Mouse (Mus musculus): ENCODE data around the gene Cdc7.

Gene Cdc7

DNA sequence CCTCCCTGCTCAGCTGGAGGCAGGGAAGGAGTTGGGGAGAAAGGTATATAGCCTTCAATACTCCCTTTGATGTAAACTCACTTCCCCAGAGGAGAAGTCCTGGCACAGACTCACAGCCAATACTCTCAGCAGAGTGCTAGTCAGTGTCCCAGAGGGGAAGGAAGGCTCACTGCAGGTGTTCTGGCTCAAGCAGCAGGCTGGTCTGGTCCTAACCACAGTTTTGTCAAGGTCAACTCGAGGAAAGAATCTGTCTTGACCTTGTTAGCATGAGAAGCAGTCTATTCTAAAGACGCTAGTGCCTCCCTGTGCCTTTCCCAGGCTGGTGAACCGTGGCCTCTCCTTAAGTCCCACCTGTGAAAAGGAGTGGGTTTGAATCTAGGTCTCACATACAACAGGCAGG is 30.6 kb downstream of the Cdc7 start:
- no peak for DNase-seq

DNA sequence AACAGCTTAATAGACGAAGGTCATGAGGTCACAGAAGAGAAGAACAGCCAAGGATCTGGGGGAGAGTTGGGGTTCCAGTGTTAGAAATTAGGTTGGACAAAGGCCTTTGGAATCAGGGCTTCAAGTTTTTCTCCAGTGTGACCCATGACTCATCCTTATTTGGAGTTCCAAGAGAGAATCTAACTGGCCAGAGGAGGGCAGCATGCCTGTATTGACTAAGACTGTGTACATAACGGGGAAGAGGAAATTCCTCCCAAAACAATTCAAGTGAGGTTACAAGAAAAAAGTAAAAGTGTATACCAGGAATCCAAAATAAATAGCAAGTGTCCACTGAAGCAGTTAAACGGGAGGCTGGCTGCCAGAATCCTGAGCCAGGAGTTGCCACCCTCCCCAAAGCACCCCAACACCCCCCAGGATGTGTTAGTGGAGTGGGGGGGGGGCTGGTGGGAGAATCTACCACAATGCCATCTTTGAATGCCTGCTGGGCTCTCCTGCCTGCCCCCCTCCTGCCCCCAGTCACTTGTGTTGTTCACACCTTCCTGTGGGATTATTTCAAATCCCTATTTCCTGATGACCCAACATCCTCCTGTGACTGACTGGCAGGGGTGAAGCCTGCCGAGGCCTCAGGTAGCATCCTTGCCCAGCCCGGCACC is 31.9 kb downstream of the Cdc7 start:
- DNase-seq, result peak; percentile 33 to 48

DNA sequence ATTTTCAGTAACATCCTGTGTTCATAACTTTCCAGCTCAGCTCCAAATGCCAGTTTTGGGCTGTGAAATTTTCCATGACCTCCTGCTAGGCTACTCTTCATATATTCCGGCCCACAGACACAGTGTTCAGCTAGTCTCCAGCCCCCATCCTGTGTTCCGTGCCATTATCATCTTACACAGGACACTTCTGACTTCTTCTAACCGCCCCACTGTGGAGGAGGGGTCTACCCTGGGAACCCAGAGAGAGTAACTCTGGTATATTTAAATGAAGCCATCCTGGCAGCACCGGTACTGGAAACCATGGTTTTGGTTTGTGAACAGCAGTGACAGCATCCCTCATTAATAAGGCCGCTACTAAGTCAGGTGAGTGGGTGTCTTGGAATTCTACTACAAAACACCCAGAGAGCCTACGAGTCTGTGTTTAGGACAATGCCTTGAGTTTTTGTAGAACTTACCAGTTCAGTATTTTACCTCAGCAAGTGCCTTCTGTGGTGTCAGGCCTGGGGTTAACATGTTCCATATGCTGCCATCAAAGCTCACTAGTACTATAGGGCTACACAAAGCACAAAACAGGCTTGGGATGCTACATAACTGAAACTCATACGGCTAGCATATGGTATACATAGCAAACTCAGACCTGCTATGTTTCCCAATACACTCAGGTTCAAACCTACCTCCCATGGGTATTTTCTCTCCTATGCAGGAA is 32.6 kb downstream of the Cdc7 start:
- no peak for DNase-seq

DNA sequence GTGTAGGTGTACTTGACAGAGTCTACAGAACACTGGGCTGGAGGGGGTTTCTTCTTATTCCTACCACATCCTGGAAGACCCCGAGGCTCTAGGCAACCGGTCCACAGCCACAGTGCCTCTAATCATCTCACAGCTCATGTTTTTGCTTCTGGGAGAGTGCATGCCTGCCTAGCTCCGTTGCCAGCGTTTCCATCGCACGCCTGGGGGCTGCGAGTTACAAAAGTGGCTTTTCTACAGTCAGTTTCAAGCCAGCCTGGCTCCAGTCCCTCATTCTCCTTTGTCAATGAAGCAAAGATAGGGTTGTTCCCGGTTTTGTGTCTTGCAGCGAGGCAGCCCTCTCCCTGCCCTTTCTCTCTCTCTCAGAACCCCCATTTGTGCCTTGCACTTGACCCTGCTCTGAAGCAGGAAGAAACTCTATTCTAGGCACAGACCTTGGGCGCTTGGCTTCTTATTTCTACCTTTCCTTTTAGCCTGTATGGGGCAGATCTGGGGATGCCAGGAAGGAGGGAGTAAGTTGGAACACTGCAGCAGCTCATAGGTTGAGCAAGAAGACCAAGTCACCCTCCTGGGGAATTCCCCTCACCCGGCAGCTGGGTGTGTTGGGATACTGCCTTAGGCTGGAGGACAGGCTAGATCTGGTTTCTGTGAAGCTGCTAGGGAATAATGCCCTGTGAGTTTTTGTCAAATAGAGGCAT is 37.4 kb downstream of the Cdc7 start:
- DNase-seq, result no peak

DNA sequence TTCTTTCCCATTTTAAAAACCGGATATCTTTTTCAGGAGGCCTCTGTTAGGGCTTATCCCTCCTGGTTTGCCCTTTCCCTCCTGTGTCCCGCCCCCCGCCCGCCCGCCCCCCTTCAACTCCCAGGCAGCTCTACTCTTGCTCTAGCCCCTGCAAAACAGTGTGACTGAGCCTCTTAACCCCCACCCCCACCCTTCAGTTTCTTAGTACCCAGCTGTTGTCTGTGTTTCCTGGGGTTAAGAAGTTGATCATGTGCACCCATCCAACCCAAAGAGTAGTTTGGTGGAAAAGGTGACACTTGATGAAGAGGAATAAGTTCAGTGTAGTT is 37.9 kb downstream of the Cdc7 start:
- DNase-seq, result no peak

DNA sequence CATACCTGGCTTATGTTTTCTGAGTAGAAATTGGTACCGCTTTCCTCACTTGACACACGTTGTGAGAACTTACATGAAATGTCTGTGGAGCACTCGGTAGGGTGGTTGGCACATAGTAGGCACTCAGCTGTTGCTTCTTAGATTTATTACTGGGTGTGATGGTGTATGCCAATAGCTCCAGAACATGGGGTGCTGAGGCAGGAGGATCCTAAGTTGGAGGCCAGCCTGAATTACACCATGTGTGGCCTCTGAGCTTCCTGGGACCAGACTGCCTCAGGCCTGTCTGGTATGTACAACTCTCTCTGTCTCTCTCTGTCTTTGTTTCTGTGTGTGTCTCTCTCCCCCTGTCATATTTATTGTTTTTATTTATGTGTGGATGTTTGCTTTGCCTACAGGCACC is 45.6 kb downstream of the Cdc7 start:
- DNase-seq, result no peak

DNA sequence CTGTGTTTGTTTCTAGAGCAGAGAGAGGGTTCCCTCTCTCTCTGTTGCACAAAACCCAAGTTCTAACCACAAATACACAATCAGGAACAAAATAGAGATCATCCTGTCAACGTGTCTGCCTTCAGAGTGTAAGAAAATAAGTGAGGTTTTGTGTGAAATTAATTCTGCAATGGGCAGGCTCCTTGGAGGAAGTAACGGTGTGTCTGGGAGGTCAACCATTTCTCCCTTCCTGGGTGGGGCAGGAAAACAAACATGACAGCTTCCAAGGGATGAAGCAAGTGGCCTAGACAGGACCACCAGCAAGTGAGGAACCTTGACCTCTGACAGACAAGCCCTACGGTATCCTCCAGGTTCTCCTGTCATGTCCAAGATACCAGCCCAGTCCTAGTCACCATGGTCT is 46.2 kb downstream of the Cdc7 start:
- no peak for DNase-seq

DNA sequence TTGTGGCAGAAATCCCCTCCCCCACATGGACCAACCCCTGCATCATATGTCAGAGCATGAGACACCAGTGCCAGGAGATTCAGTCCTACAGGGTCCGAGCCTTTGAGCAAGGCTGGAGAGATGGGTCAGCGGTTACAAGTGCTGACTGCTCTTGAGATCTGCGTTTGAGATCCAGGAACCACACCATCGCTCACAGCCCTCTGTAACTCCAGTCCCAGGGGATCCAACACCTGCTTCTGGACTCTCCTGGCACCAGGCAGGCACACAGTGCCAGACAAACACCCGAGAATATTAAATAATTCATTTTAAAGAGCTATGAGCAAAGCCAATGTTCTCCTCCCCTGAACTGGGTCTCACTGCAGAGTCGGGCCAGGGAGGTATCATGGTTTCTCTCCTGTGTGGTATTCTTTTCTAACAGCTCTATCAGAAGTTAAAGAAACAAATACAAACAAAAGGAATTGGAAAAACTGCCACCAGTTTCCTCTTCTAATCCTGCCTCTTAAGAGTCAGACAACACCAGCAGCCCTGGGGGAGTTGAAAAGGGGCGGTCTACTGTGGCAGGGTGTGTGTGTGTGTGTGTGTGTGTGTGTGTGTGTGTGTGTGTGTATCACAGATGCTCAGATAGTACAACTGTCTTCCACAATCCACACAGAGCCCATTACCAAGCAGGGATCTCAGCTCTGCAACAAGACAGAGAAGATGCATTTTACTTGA is 47.4 kb downstream of the Cdc7 start:
- DNase-seq, result no peak

DNA sequence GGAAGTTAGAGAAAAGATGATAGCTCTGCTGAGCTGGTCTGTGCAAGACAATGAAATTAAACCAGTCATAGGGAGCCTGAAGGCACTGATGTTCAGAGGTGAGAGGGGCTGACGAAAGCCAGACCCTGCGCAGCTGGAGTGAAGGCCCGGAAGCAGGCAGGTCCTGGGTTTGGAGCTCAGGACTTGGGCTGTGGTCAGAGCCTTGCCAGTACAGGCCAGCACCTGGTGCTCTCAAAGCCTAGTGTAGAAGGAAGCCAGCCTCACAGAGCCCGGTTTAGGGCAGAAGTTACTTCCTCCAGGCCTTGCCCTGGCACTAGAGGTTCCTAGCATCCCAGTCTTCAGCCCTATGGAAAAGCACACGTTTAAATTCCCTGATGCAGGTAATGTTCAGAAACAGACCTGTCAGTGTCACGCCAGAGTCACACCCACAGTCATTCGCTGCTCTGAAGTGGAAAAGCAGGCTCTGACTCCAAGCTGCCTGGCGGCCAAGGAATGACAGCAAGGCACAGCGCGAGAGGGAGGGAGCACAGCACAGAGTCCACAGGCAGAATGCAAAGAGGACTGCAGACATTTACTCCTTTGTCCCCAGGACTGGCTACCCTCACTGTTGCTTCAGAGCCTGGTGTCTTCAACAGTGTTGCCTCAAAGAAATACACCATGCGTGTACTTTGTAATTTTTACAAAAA is 48.1 kb downstream of the Cdc7 start:
- DNase-seq, result no peak

DNA sequence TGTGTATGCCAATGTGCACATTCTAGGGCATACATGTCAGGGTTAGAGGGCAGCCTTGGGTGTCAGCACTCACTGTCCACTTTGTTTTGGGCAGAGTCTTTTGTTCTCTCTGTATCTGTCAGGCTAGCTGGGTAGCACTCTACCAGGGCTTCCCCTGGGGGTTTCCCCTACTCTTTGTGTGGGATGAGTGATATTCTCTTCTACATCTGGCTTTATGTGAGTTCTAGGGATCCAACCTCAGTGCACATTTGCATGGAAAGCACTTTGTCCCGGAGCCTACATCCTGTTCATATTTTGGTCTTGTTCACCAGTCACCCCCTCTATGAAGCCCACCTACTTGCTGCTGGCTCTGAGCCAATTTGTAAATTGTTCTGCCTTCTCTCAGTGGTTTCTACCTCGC is 49.3 kb downstream of the Cdc7 start:
- no peak for DNase-seq

DNA sequence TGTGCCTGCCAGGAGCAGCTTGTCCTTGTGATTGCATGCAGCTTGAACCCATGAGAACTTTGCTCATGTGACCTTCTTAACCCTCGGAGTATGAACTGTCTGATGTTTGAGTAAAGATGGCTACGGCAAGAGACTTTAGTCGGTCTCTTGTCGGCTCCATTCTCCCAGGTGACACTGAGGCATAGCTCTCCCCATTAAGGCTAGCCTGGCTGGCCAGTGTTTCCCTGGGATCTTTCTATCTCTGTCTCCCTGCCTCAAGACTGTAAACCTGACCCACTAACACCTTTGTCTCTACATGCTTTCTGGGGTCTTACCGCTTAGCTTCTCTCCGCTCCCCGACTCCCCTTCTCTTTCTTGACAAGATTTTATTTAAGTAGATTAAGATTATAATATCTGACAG is 50.0 kb downstream of the Cdc7 start:
- no peak for DNase-seq

DNA sequence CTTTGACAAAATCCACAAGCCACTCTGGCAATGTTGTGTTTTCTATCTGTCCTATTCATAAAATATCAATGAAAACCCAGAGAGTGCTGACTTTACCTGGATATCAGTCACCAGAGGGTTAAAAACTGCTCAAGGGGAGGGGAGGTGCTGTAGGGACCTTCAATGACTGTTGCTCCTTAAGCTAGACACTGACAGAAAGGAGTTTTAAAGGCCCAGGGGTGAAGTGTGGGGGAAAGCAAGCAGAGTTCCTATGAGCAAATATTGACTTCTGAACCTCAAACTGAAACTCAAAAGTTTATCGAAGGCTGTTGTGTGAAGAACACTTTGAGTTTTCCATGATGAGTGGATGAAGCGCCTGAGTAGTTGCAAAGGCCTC is 50.9 kb downstream of the Cdc7 start:
- no peak for DNase-seq

DNA sequence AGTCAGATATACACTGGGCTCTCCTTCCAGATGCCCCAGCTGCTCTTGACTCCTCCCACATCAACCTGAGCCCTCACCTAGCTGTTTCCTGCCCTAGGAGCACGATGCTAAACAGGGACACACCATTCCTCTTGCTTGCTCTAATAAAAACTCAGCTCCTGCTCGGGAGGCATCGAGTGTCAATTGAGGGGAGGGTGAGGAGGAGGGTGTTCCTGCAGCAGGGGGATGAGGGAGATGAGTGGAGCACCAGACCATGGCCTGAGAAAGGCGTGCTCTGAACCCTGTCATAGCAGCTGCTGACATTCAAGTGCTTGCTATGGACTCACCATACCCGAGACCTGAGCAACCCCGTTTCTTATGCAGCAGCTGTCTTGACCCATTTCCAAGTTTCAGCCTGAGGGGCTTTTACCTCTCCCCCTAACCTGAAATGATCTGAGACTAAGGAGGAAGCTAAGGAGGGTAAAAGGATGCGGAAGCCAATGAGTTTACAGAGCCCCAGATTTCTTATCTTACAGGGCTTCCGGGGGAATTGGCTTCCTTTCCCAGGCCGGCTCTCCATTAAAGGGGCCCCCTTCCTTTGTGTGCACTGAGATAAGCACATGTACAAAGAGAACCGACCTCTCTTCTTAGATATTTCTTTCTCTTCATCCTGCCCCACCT is 51.4 kb downstream of the Cdc7 start:
- no peak for DNase-seq

DNA sequence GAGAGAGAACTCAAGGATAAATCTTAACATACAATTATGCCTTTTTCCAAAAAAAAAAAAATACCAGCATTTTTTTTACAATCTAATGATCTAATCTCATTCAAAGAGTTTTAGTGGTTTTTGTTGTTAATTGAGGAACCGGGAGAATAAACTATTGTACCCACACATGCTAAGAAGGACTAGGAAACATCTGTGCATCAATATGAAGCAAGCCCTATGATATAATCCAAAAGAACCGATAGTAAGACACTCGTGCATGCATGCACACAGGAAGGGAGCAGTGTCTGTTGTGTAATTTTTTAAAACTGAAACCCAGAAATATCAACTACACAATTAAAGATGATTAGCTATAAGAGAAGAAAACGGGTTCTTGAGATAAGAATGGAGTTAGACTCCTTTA is 52.4 kb downstream of the Cdc7 start:
- DNase-seq, result no peak

DNA sequence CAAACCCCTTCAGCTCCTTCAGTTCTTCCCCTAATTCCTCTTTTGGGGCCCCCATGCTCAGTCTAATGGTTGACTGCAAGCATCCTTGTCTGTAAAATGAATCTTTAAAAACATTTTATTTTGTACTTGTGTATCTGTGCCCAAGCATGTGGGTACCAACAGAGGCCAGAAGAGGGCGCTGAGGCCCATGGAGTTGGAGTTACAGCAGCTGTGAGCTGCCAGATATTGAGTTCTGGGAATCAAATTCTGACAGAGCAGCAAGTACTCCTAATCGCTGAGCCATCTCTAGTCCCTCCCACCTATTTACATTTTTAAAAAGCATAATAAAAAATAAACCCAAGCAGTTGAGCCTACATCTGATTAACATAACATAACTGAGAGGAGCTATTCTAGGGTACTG is 53.4 kb downstream of the Cdc7 start:
- no peak for DNase-seq

DNA sequence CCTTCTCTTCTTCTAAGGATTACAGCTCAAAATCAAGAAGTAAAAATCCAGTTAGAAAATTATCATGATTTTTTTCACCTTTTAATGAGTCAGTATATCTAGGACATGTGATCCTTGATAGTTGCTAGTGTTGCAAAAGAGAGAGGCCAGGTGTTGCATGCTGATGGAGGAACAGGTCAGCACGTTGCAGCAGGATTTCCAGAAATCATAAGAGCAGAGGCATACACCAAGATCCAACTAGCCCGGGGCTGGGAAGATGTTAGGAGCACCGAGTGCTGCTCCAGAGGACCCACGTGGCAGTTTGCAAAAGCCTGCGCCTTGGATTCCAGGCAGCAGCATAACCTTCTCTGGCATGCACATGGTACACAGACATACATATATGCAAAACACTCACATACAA is 54.9 kb downstream of the Cdc7 start:
- no peak for DNase-seq

DNA sequence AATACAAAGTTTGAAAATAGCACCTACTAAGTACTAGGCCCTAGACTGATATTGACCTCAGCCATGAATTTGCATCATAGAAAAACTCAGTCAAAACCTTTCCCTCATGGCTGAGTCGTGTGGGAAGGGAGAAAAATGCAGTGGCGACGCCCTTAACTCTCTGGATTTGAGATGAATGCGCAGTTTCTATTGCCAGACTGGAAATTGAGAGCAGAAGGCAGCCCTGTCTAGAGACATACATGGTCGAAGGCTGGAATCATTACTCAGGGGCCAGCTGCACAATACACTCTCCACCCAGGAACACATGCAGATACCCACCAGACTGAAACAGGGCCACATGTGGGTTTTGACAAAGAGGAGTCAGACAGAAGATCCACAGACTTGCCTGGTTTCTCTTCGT is 55.8 kb downstream of the Cdc7 start:
- DNase-seq, result no peak

DNA sequence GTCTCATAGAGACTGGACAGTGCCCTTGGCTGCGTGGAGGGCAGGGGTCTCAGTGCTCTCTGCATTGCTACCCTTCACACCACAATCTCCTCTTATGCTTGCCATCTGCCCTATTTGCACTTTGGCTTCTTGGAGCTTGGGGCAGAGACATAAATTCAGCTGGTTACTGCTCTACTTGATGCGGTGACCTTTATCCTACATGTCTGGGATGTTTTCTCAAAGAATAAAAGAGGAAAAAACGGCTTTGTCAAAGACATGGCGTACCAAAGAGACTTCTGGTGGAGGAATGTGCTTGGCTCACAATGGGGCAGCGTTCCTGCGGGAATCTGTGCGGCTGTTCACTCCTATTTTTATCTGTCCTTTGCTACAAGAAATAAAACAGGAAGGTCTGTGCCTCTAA is 56.2 kb downstream of the Cdc7 start:
- no peak for DNase-seq

DNA sequence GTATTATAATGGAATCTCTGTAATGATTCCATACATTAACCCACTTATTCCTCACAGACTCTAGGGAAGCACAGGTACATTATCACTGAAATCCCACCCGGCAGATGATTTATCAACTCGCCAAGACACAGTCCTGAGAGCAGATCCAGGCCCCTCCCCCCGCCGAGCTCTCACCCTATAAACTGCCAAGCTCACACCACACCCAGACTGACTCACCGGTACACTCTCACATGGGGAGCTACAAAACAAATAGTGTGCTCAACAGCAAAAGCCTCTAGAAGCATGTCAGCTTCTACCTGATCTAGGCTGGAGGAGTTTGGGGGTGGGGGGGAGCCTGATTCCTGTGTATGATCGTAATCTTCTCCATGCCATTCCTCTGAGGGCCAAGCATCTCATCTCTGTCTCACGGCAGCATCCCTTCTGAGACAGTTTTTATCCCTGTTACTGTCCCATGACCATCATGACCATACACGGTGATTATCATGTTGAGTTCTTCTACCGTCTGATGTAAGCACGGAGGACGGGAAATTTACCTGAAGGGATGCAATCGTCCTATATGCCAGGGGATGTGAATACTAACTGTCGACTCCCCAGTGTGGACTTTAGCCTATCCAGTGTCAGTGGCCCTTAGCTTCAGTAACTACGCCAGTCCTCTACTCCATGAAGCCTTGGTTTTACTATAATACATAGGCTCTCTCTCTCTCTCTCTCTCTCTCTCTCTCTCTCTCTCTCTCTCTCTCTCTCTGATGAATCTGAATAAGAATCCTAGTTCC is 57.4 kb downstream of the Cdc7 start:
- no peak for DNase-seq

DNA sequence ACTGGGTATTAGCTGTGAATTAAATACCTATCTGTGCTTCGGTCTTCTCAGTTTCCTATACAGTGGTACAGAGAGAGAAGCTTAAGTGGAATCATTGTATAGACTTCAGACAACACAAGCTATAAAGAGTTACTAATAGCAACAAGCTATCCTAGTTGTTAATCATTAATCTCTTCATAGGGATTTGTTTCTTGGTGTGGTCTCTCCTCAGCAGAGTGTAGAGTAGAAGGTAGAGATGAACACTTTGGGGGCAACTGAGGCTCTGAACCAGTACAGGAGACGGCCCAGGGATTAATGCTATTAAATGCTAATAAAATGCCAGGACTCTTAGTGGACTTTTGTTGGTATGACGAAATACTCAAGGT is 57.9 kb downstream of the Cdc7 start:
- DNase-seq, result no peak

DNA sequence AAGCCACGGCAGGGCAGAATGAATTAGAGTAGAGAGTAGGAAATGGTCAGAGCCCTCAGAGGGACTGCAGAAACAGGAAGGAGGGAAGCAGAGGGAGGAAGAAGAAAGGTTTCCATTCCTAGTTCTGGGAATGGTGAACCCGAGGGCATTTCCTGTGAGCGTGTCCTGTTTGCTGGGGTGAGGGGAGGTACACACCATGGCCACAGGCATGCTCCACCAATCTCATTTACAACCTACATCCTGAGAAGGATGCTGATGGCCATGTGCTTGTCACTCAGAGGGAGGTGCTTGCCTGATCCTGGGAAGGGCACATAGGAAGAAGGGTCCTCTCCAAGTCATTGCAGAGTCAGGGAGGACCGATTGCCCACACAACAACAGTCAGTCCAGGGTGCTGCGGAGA is 59.8 kb downstream of the Cdc7 start:
- no peak for DNase-seq

DNA sequence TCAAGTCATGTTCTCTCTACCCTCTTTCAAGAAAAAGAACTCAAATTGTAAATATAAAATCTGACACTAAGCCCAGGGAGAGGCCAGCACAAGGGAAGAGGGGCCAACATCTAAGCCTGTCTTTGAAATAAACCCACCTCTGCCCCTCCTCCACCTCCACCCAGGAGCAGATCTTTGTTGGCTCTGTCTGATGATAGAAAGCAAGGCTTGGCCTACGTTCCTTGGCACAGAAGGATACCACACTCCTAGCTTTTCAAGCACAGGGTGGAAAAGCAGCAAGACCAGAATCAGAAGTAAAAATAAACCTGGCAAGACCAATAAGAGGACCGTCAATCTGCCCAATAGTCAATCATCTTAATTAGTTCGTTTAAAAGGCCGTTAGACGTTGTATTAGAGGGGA is 61.2 kb downstream of the Cdc7 start:
- no peak for DNase-seq

Measured in cerebellum, adult 18-20 months (tissue).